Mouse (Mus musculus) hindbrain, embryonic 16.5 days (tissue): ENCODE data around the gene Cipc. TPM values are rescaled to one million over a fixed set of nuclear protein-coding genes. Genes with fewer than 3 reads are reported as not detected.

Experiments used
- ATAC-seq: fragments of 200-750 bp; cut with Nextera tagmentation; 2 replicates; pipeline ENCODE4 v1.8.0; 2017; ENCODE audit warnings: moderate TSS enrichment, moderate library complexity
- H3K27ac ChIP-seq: fragments of 300-500 bp; sonication (generic); 2 replicates; pipeline ENCODE4 v1.5.1; 2014; ENCODE audit warnings: low read depth, mild to moderate bottlenecking, control low read depth, low read length, moderate library complexity
- H3K27me3 ChIP-seq: fragments of 300-500 bp; sonication (generic); replicated peaks from 2 replicates; pipeline ENCODE4 v1.6.1; 2014; ENCODE audit warnings: low read length; ENCODE audit not compliant: control insufficient read depth, insufficient read depth
- H3K36me3 ChIP-seq: fragments of 300-500 bp; sonication (generic); 2 replicates; pipeline ENCODE4 v1.6.1; 2014; ENCODE audit warnings: mild to moderate bottlenecking, low read length, moderate library complexity, mixed read lengths; ENCODE audit not compliant: control insufficient read depth, insufficient read depth
- H3K4me1 ChIP-seq: fragments of 300-500 bp; sonication (generic); 2 replicates; pipeline ENCODE4 v1.6.1; 2014; ENCODE audit warnings: low read depth, low read length; ENCODE audit not compliant: control insufficient read depth, insufficient read depth
- H3K4me2 ChIP-seq: fragments of 300-500 bp; sonication (generic); 2 replicates; pipeline ENCODE4 v1.6.1; 2014; ENCODE audit warnings: mild to moderate bottlenecking, low read length, control low read depth, moderate library complexity
- H3K4me3 ChIP-seq: fragments of 300-500 bp; sonication (generic); 2 replicates; pipeline ENCODE4 v1.5.1; 2014; ENCODE audit warnings: mild to moderate bottlenecking, low read length, control low read depth, moderate library complexity
- H3K9ac ChIP-seq: fragments of 300-500 bp; sonication (generic); 2 replicates; pipeline ENCODE4 v1.6.1; 2014; ENCODE audit warnings: low read depth, mild to moderate bottlenecking, control low read depth, low read length, moderate library complexity
- H3K9me3 ChIP-seq: fragments of 300-500 bp; sonication (generic); 2 replicates; pipeline ENCODE4 v1.6.1; 2014; ENCODE audit warnings: mild to moderate bottlenecking, low read length, moderate library complexity; ENCODE audit not compliant: control insufficient read depth
- WGBS: fragments of 180-500 bp; shearing (Covaris S2); extraction: QIAGEN DNeasy Blood & Tissue Kit; methylation state at CpG from one replicate; pipeline ENCODE4 v1.1.7; 2014; 5-methylcytosine and 5-hydroxymethylcytosine counted together
- polyA plus RNA-seq: library from polyadenylated mRNA; unstranded; fragments of >200 nt; fragmentation: Nextera tagmentation; extraction: Ambion mirVana; gene quantifications from 2 replicates; pipeline ENCODE4 v1.2.1, GENCODE M21; 2015

Cipc gene
- polyA plus RNA-seq, 1 experiment from 2014 or later: 43.4 TPM

- H3K4me3 ChIP-seq: no peak overlapping the region
- no peak overlapping the region for H3K9ac ChIP-seq
- no peaks in the 10 kb centered on the region for H3K27me3 ChIP-seq
Measured at GRCm38 (mm10) chr12:86923837-86924236, 23.0 kb upstream of the Cipc start.

GRCm38 (mm10) chr12:86930934-86931729 is 15.7 kb upstream of the Cipc start:
- Histone ChIP-seq H3K4me1 (no peaks in the 10 kb centered on the region), H3K9me3 (no peaks in the 10 kb centered on the region), H3K4me3 (no peak overlapping the region), H3K27me3 (no peaks in the 10 kb centered on the region), H3K27ac (no peak overlapping the region), H3K9ac (no peak overlapping the region), H3K4me2 (no peak overlapping the region), H3K36me3 (no peaks in the 10 kb centered on the region)
- ATAC-seq: no peak
- WGBS: 72% methylated on average over 6 of the region's 6 CpGs

More at GRCm38 (mm10) chr12:86923837-86924236, 23.0 kb upstream of the Cipc start:
- Histone ChIP-seq H3K9me3 (no peaks in the 10 kb centered on the region), H3K36me3 (no peaks in the 10 kb centered on the region), H3K4me2 (no peak overlapping the region), H3K4me1 (peaks cover 15% of the 10 kb centered on the region), H3K27ac (peak overlapping the region; percentile 46)
- peak; percentile 77 for ATAC-seq
- WGBS: 4% methylated on average over 5 of the region's 5 CpGs

- Histone ChIP-seq H3K4me2 (no peak overlapping the region), H3K36me3 (no peaks in the 10 kb centered on the region), H3K27ac (no peak overlapping the region), H3K4me1 (no peaks in the 10 kb centered on the region), H3K27me3 (no peaks in the 10 kb centered on the region), H3K9me3 (no peaks in the 10 kb centered on the region), H3K4me3 (no peak overlapping the region), H3K9ac (no peak overlapping the region)
- ATAC-seq: 0 out of 2 replicates have a peak, but pooled peaks have one; percentile 50
- 10% methylated on average over 7 of the region's 7 CpGs for WGBS
Measured at GRCm38 (mm10) chr12:86931919-86932574, 14.8 kb upstream of the Cipc start.

- H3K4me2 ChIP-seq: no peak overlapping the region
- no peak overlapping the region for H3K27ac ChIP-seq
- no peak overlapping the region for H3K4me3 ChIP-seq
- no peak overlapping the region for H3K9ac ChIP-seq
- H3K27me3 ChIP-seq: no peaks in the 10 kb centered on the region
- WGBS: 18% methylated on average over 6 of the region's 6 CpGs
- H3K9me3 ChIP-seq: no peaks in the 10 kb centered on the region
- no peaks in the 10 kb centered on the region for H3K4me1 ChIP-seq
- H3K36me3 ChIP-seq: no peaks in the 10 kb centered on the region
- ATAC-seq: no peak
Measured at GRCm38 (mm10) chr12:86932575-86932952, 14.3 kb upstream of the Cipc start.

- Histone ChIP-seq H3K9me3 (no peaks in the 10 kb centered on the region), H3K4me1 (no peaks in the 10 kb centered on the region), H3K27me3 (no peaks in the 10 kb centered on the region), H3K4me2 (no peak overlapping the region), H3K27ac (no peak overlapping the region), H3K4me3 (no peak overlapping the region), H3K9ac (no peak overlapping the region), H3K36me3 (no peaks in the 10 kb centered on the region)
- ATAC-seq: no peak
- 82% methylated on average over 1 of the region's 1 CpGs for WGBS
Measured at GRCm38 (mm10) chr12:86934748-86935147, 12.1 kb upstream of the Cipc start.

- Histone ChIP-seq H3K27me3 (no peaks in the 10 kb centered on the region), H3K27ac (no peak overlapping the region), H3K36me3 (no peaks in the 10 kb centered on the region), H3K9me3 (no peaks in the 10 kb centered on the region), H3K4me1 (peaks cover under 1% of the 10 kb centered on the region), H3K4me3 (no peak overlapping the region), H3K9ac (no peak overlapping the region), H3K4me2 (no peak overlapping the region)
- ATAC-seq: no peak
- WGBS: 83% methylated on average over 8 of the region's 8 CpGs
Measured at GRCm38 (mm10) chr12:86935692-86936282, 11.1 kb upstream of the Cipc start.

GRCm38 (mm10) chr12:86936587-86937343 is 10.1 kb upstream of the Cipc start:
- no peak for ATAC-seq
- Histone ChIP-seq H3K27me3 (no peaks in the 10 kb centered on the region), H3K36me3 (no peaks in the 10 kb centered on the region), H3K4me1 (peaks cover 9% of the 10 kb centered on the region), H3K9ac (no peak overlapping the region), H3K9me3 (no peaks in the 10 kb centered on the region), H3K4me2 (no peak overlapping the region), H3K4me3 (no peak overlapping the region), H3K27ac (no peak overlapping the region)
- 87% methylated on average over 11 of the region's 11 CpGs for WGBS

- H3K9ac ChIP-seq: no peak overlapping the region
- no peak overlapping the region for H3K4me3 ChIP-seq
- ATAC-seq: no peak
- H3K9me3 ChIP-seq: no peaks in the 10 kb centered on the region
- H3K4me2 ChIP-seq: no peak overlapping the region
- peaks cover 18% of the 10 kb centered on the region for H3K4me1 ChIP-seq
- H3K27me3 ChIP-seq: no peaks in the 10 kb centered on the region
- no peak overlapping the region for H3K27ac ChIP-seq
- WGBS: 68% methylated on average over 9 of the region's 9 CpGs
- no peaks in the 10 kb centered on the region for H3K36me3 ChIP-seq
Measured at GRCm38 (mm10) chr12:86938571-86938970, 8.3 kb upstream of the Cipc start.

GRCm38 (mm10) chr12:86941173-86941572 is 5.7 kb upstream of the Cipc start:
- Histone ChIP-seq H3K4me3 (no peak overlapping the region), H3K9ac (peak overlapping the region; percentile 54), H3K27ac (peak overlapping the region; percentile 89), H3K36me3 (no peaks in the 10 kb centered on the region), H3K4me1 (peaks cover 24% of the 10 kb centered on the region), H3K4me2 (peak overlapping the region; percentile 31), H3K9me3 (no peaks in the 10 kb centered on the region), H3K27me3 (no peaks in the 10 kb centered on the region)
- peak; percentile 64 for ATAC-seq
- WGBS: 9% methylated on average over 11 of the region's 11 CpGs
